Mouse (Mus musculus) intestine, postnatal 0 days (tissue): ENCODE measurements around the gene Epha2. TPM values are rescaled to one million over a fixed set of nuclear protein-coding genes. Genes with fewer than 3 reads are reported as not detected.
A peak's percentile ranks its signal among the peaks of the same experiment; 100 is the strongest.

ENCODE experiments used
- ATAC-seq: fragments of 200-750 bp; cut with Nextera tagmentation; 2 replicates; pipeline ENCODE4 v1.8.0; 2017; ENCODE audit warnings: mild to moderate bottlenecking, moderate TSS enrichment, moderate library complexity
- H3K27ac ChIP-seq: fragments of 300-500 bp; sonication (generic); 2 replicates; pipeline ENCODE4 v1.5.1; 2014; ENCODE audit warnings: mild to moderate bottlenecking, low read depth, low read length, moderate library complexity
- H3K27me3 ChIP-seq: fragments of 300-500 bp; sonication (generic); replicated peaks from 2 replicates; pipeline ENCODE4 v1.6.1; 2014; ENCODE audit warnings: low read length, mixed read lengths; ENCODE audit not compliant: control insufficient read depth, insufficient read depth
- H3K36me3 ChIP-seq: fragments of 300-500 bp; sonication (generic); 2 replicates; pipeline ENCODE4 v1.6.1; 2014; ENCODE audit warnings: mild to moderate bottlenecking, moderate library complexity; ENCODE audit not compliant: control insufficient read depth, insufficient read depth
- H3K4me1 ChIP-seq: fragments of 300-500 bp; sonication (generic); replicated peaks from 2 replicates; pipeline ENCODE4 v1.6.1; 2014; ENCODE audit warnings: antibody characterized with exemption, low read length, mixed read lengths; ENCODE audit not compliant: control insufficient read depth, insufficient read depth
- H3K4me2 ChIP-seq: fragments of 300-500 bp; sonication (generic); replicated peaks from 2 replicates; pipeline ENCODE4 v1.6.1; 2014; ENCODE audit warnings: low read depth, mild to moderate bottlenecking, moderate library complexity
- H3K4me3 ChIP-seq: fragments of 300-500 bp; sonication (generic); 2 replicates; pipeline ENCODE4 v1.5.1; 2014; ENCODE audit warnings: low read depth, low read length
- H3K9ac ChIP-seq: fragments of 300-500 bp; sonication (generic); 2 replicates; pipeline ENCODE4 v1.6.1; 2014; ENCODE audit warnings: mild to moderate bottlenecking, low read depth, low read length
- H3K9me3 ChIP-seq: fragments of 300-500 bp; sonication (generic); 2 replicates; pipeline ENCODE4 v1.6.1; 2016; ENCODE audit warnings: mixed run types; ENCODE audit not compliant: control insufficient read depth
- CTCF ChIP-seq: sonication (generic); IDR thresholded peaks from 2 replicates; pipeline ENCODE4 v1.5.1; 2016; ENCODE audit warnings: low read depth, mild to moderate bottlenecking, control low read depth, antibody characterized with exemption, moderate library complexity
- WGBS: fragments of 180-500 bp; shearing (Covaris S2); extraction: QIAGEN DNeasy Blood & Tissue Kit; methylation state at CpG from one replicate; pipeline ENCODE4 v1.1.7; 2014; 5-methylcytosine and 5-hydroxymethylcytosine counted together
- polyA plus RNA-seq: library from polyadenylated mRNA; unstranded; fragments of >200 nt; fragmentation: Nextera tagmentation; extraction: Ambion mirVana; gene quantifications from 2 replicates; pipeline ENCODE4 v1.2.1, GENCODE M21; 2015

Gene Epha2
- polyA plus RNA-seq, 1 experiment from 2014 or later, result 5.6 TPM

- peaks cover 9% of the 10 kb centered on the region; the same call in 1 of the 2 replicates for H3K4me1 ChIP-seq
- no peak for TF ChIP-seq CTCF
- peak overlapping the region; percentile 94 for H3K27ac ChIP-seq
- WGBS, result 9% methylated on average over 20 of the region's 20 CpGs
- peak overlapping the region; percentile 55 for H3K4me2 ChIP-seq
- H3K9ac ChIP-seq, result no peak overlapping the region
- no peaks in the 10 kb centered on the region for H3K9me3 ChIP-seq
- H3K4me3 ChIP-seq, result peak overlapping the region; percentile 1; the same call in 1 of the 2 replicates
- peak; percentile 77 for ATAC-seq
- no peaks in the 10 kb centered on the region for H3K36me3 ChIP-seq
- no peaks in the 10 kb centered on the region for H3K27me3 ChIP-seq
Measured at GRCm38 (mm10) chr4:141286860-141287517, 14.1 kb upstream of the Epha2 start.

- 10% methylated on average over 15 of the region's 15 CpGs for WGBS
- peaks cover 8% of the 10 kb centered on the region; the same call in 1 of the 2 replicates for H3K4me1 ChIP-seq
- H3K9me3 ChIP-seq, result no peaks in the 10 kb centered on the region
- peak; percentile 84 for ATAC-seq
- H3K4me2 ChIP-seq, result peak overlapping the region; percentile 55
- no peaks in the 10 kb centered on the region for H3K36me3 ChIP-seq
- no peak for TF ChIP-seq CTCF
- peak overlapping the region; percentile 1; the same call in 1 of the 2 replicates for H3K4me3 ChIP-seq
- H3K27ac ChIP-seq, result peak overlapping the region; percentile 94
- no peak overlapping the region for H3K9ac ChIP-seq
- no peaks in the 10 kb centered on the region for H3K27me3 ChIP-seq
Measured at GRCm38 (mm10) chr4:141287518-141288004, 13.5 kb upstream of the Epha2 start.

GRCm38 (mm10) chr4:141288152-141288551 lies 12.9 kb upstream of the Epha2 start:
- peaks cover 8% of the 10 kb centered on the region; the same call in 1 of the 2 replicates for H3K4me1 ChIP-seq
- no peaks in the 10 kb centered on the region for H3K9me3 ChIP-seq
- no peak overlapping the region for H3K4me2 ChIP-seq
- no peak overlapping the region for H3K9ac ChIP-seq
- H3K27ac ChIP-seq, result peak overlapping the region; percentile 94; the same call in 1 of the 2 replicates
- no peak for TF ChIP-seq CTCF
- 45% methylated on average over 8 of the region's 8 CpGs for WGBS
- no peaks in the 10 kb centered on the region for H3K27me3 ChIP-seq
- H3K36me3 ChIP-seq, result no peaks in the 10 kb centered on the region
- no peak overlapping the region for H3K4me3 ChIP-seq
- ATAC-seq, result no peak

DNA sequence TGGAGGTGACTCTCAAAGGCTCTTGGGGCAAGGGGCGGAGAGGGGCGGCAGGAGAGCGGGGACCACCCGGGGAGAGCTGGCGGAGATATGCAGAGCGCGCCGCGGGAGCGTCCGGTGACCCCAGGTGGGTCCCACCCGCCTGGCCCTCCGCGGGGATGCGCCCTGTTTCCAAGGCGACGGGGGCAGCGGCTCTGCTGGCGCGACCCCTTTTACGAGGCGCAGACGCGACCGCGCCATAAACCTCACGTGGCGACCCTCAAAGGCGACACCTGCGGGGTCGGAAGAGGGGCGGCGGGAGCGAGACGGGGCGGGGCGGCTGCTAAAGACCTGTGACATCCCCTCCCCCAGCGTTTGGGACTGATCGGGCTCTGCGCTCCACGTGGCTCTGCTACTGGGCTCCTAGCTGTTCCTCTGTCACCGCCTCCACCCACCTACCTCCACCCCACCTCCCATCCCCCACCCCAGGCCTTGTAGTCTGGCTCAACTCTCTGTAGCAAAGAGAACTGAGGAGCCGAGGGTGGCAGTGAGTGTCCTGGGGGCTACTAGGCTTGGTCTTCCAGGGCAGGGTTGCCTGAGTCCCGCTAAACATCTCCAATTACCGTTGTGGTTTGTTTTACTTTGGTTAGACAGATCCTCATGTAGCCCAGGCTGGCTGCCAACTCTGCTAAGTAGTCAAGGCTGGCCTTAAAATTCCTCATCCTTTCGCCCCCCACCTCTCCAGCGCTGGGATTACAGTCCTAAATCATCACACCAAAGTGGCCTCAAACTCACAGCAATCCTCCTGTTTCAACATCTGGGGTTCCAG lies 9.3 kb upstream of the Epha2 start:
- H3K36me3 ChIP-seq, result no peaks in the 10 kb centered on the region
- 5% methylated on average over 47 of the region's 47 CpGs for WGBS
- ATAC-seq, result no peak

DNA sequence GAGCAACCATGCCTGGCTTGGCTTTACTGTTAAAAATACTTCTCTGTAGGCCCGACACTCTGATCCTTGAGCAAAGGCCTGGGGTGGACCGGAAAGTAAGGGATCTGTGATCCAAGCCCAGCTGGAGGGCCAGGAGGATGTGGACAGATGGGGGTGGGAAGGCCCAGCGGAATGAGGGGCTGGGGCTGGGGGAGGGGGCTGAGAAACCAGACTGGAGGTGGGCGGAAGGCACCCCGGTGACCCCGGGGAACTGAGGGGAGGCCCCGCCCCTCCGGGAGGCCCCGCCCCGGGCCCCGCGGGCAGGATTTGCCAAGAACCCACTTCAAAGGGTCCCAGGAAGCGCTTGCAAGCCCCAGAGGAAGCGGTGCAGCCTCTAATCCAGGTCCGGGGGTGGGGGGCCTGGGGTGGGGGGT lies 5.3 kb upstream of the Epha2 start:
- Histone ChIP-seq H3K4me1 (no peaks in the 10 kb centered on the region; the same call in 1 of the 2 replicates), H3K9ac (no peak overlapping the region), H3K27me3 (no peaks in the 10 kb centered on the region), H3K27ac (no peak overlapping the region), H3K9me3 (no peaks in the 10 kb centered on the region), H3K36me3 (no peaks in the 10 kb centered on the region), H3K4me3 (no peak overlapping the region), H3K4me2 (no peak overlapping the region)
- no peak for ATAC-seq
- TF ChIP-seq CTCF, result no peak
- 39% methylated on average over 6 of the region's 15 CpGs for WGBS

More for the DNA sequence above, 9.3 kb upstream of the Epha2 start:
- H3K27ac ChIP-seq, result no peak overlapping the region
- H3K9me3 ChIP-seq, result no peaks in the 10 kb centered on the region
- no peaks in the 10 kb centered on the region for H3K27me3 ChIP-seq
- H3K4me1 ChIP-seq, result peaks cover under 1% of the 10 kb centered on the region; the same call in 1 of the 2 replicates
- H3K9ac ChIP-seq, result peak overlapping the region; percentile 17; the same call in 1 of the 2 replicates
- H3K4me2 ChIP-seq, result peak overlapping the region; percentile 68
- TF ChIP-seq CTCF, result no peak
- peak overlapping the region; percentile 22 for H3K4me3 ChIP-seq

DNA sequence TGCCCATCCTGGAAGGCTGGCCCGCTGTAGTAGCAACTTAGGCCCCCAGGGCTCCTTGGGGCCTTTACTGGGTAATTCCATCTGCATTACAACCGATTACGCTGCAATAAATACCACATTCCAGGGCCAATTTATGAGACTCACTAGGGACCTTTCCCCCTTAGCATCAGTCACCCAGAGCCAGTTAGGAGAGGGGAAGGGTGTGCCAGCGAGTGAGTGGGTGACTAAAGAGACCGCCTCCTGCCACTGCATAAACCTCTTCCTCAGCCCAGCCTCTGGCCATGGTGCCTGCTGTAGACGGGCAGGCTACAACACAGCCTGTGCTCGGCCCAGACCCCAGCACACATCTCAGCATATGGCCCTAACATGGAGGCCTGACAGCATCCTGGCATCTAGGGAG lies 3.1 kb upstream of the Epha2 start:
- no peaks in the 10 kb centered on the region; the same call in 1 of the 2 replicates for H3K27me3 ChIP-seq
- H3K4me2 ChIP-seq, result no peak overlapping the region; the same call in 1 of the 2 replicates
- ATAC-seq, result peak; percentile 68
- H3K9me3 ChIP-seq, result no peaks in the 10 kb centered on the region
- no peak overlapping the region; the same call in 1 of the 2 replicates for H3K27ac ChIP-seq
- 36% methylated on average over 7 of the region's 7 CpGs for WGBS
- H3K4me3 ChIP-seq, result no peak overlapping the region
- H3K4me1 ChIP-seq, result no peaks in the 10 kb centered on the region; the same call in 1 of the 2 replicates
- no peak overlapping the region for H3K9ac ChIP-seq
- H3K36me3 ChIP-seq, result no peaks in the 10 kb centered on the region
- TF ChIP-seq CTCF, result peak; percentile 31
